Mouse (Mus musculus): ENCODE data around the gene Gm20696. TPM values are rescaled to one million over a fixed set of nuclear protein-coding genes. Genes with fewer than 3 reads are reported as not detected.
A peak's percentile ranks its signal among the peaks of the same experiment; 100 is the strongest.

The Gm20696 gene
- polyA plus RNA-seq, 1 experiment: 1.7 TPM

- 38% methylated on average over 2 of the region's 2 CpGs for WGBS
- no peak overlapping the region for H3K4me3 ChIP-seq (ENCODE audit: extremely low read depth, insufficient read depth, insufficient read length)
- H3K36me3 ChIP-seq (ENCODE audit: control insufficient read depth, insufficient read depth, low read length): no peaks in the 10 kb centered on the region
- peaks cover 26% of the 10 kb centered on the region for H3K4me1 ChIP-seq (ENCODE audit: control insufficient read depth, insufficient read depth, insufficient read length)
- DNase-seq (ENCODE audit: low read depth in 1 of 2, low spot score in 2 of 2): no peak
- no peaks in the 10 kb centered on the region for H3K27me3 ChIP-seq (ENCODE audit: control insufficient read depth, insufficient read depth, low read length)
- H3K27ac ChIP-seq (ENCODE audit: insufficient read depth, low read length): peak overlapping the region; percentile 65
- TF ChIP-seq CTCF (IDR thresholded peaks at IDR 0.05; ENCODE audit: extremely low read depth, insufficient read depth, insufficient read length, insufficient replicate concordance): no peak
- TF ChIP-seq POLR2A (IDR thresholded peaks at IDR 0.05; ENCODE audit: low read depth, low read length): no peak
Measured at GRCm38 (mm10) chr6:99401211-99401610, 265.4 kb downstream of the Gm20696 start.

GRCm38 (mm10) chr6:99395745-99396144 lies 270.9 kb downstream of the Gm20696 start:
- Histone ChIP-seq H3K27me3 (ENCODE audit: control insufficient read depth, insufficient read depth, low read length) (no peaks in the 10 kb centered on the region), H3K27ac (ENCODE audit: insufficient read depth, low read length) (peak overlapping the region; percentile 56; the same call in 1 of the 2 replicates), H3K36me3 (ENCODE audit: control insufficient read depth, insufficient read depth, low read length) (no peaks in the 10 kb centered on the region), H3K4me3 (ENCODE audit: extremely low read depth, insufficient read depth, insufficient read length) (no peak overlapping the region), H3K4me1 (ENCODE audit: control insufficient read depth, insufficient read depth, insufficient read length) (peaks cover 3% of the 10 kb centered on the region; the same call in 1 of the 2 replicates)
- TF ChIP-seq CTCF (IDR thresholded peaks at IDR 0.05; ENCODE audit: extremely low read depth, insufficient read depth, insufficient read length, insufficient replicate concordance) (no peak), POLR2A (IDR thresholded peaks at IDR 0.05; ENCODE audit: low read depth, low read length) (no peak)
- 76% methylated on average over 12 of the region's 12 CpGs for WGBS
- no peak for DNase-seq (ENCODE audit: low read depth in 1 of 2, low spot score in 2 of 2)

- peak overlapping the region; percentile 63 for H3K27ac ChIP-seq (ENCODE audit: insufficient read depth, low read length)
- no peaks in the 10 kb centered on the region for H3K36me3 ChIP-seq (ENCODE audit: control insufficient read depth, insufficient read depth, low read length)
- no peak for DNase-seq (ENCODE audit: low read depth in 1 of 2, low spot score in 2 of 2)
- no peaks in the 10 kb centered on the region for H3K27me3 ChIP-seq (ENCODE audit: control insufficient read depth, insufficient read depth, low read length)
- H3K4me1 ChIP-seq (ENCODE audit: control insufficient read depth, insufficient read depth, insufficient read length): peaks cover 3% of the 10 kb centered on the region; the same call in 1 of the 2 replicates
- TF ChIP-seq CTCF (IDR thresholded peaks at IDR 0.05; ENCODE audit: extremely low read depth, insufficient read depth, insufficient read length, insufficient replicate concordance) (no peak), POLR2A (IDR thresholded peaks at IDR 0.05; ENCODE audit: low read depth, low read length) (no peak)
- H3K4me3 ChIP-seq (ENCODE audit: extremely low read depth, insufficient read depth, insufficient read length): no peak overlapping the region
- WGBS: 29% methylated on average over 5 of the region's 5 CpGs
Measured at GRCm38 (mm10) chr6:99394801-99395200, 271.8 kb downstream of the Gm20696 start.

GRCm38 (mm10) chr6:99392484-99392883 lies 274.1 kb downstream of the Gm20696 start:
- DNase-seq (ENCODE audit: low read depth in 1 of 2, low spot score in 2 of 2): no peak
- TF ChIP-seq CTCF (IDR thresholded peaks at IDR 0.05; ENCODE audit: extremely low read depth, insufficient read depth, insufficient read length, insufficient replicate concordance) (no peak), POLR2A (IDR thresholded peaks at IDR 0.05; ENCODE audit: low read depth, low read length) (no peak)
- Histone ChIP-seq H3K4me1 (ENCODE audit: control insufficient read depth, insufficient read depth, insufficient read length) (peaks cover 24% of the 10 kb centered on the region), H3K27ac (ENCODE audit: insufficient read depth, low read length) (peak overlapping the region; percentile 4; the same call in 1 of the 2 replicates), H3K27me3 (ENCODE audit: control insufficient read depth, insufficient read depth, low read length) (no peaks in the 10 kb centered on the region), H3K4me3 (ENCODE audit: extremely low read depth, insufficient read depth, insufficient read length) (no peak overlapping the region), H3K36me3 (ENCODE audit: control insufficient read depth, insufficient read depth, low read length) (no peaks in the 10 kb centered on the region)
- 86% methylated on average over 6 of the region's 6 CpGs for WGBS

GRCm38 (mm10) chr6:99388741-99389675 lies 277.6 kb downstream of the Gm20696 start:
- H3K4me3 ChIP-seq (ENCODE audit: extremely low read depth, insufficient read depth, insufficient read length): no peak overlapping the region
- 12% methylated on average over 19 of the region's 19 CpGs for WGBS
- TF ChIP-seq CTCF (IDR thresholded peaks at IDR 0.05; ENCODE audit: extremely low read depth, insufficient read depth, insufficient read length, insufficient replicate concordance) (no peak), POLR2A (IDR thresholded peaks at IDR 0.05; ENCODE audit: low read depth, low read length) (no peak)

GRCm38 (mm10) chr6:99388023-99388422 lies 278.6 kb downstream of the Gm20696 start:
- H3K4me3 ChIP-seq (ENCODE audit: extremely low read depth, insufficient read depth, insufficient read length): no peak overlapping the region
- H3K4me1 ChIP-seq (ENCODE audit: control insufficient read depth, insufficient read depth, insufficient read length): peaks cover 29% of the 10 kb centered on the region
- 22% methylated on average over 5 of the region's 5 CpGs for WGBS
- DNase-seq (ENCODE audit: low read depth in 1 of 2, low spot score in 2 of 2): no peak
- no peak for TF ChIP-seq CTCF (IDR thresholded peaks at IDR 0.05; ENCODE audit: extremely low read depth, insufficient read depth, insufficient read length, insufficient replicate concordance)
- no peak for TF ChIP-seq POLR2A (IDR thresholded peaks at IDR 0.05; ENCODE audit: low read depth, low read length)
- no peaks in the 10 kb centered on the region for H3K36me3 ChIP-seq (ENCODE audit: control insufficient read depth, insufficient read depth, low read length)
- H3K27ac ChIP-seq (ENCODE audit: insufficient read depth, low read length): peak overlapping the region; percentile 87
- no peaks in the 10 kb centered on the region for H3K27me3 ChIP-seq (ENCODE audit: control insufficient read depth, insufficient read depth, low read length)

More at GRCm38 (mm10) chr6:99388741-99389675, 277.6 kb downstream of the Gm20696 start:
- DNase-seq (ENCODE audit: low read depth in 1 of 2, low spot score in 2 of 2): peak; percentile 68 to 72
- no peaks in the 10 kb centered on the region for H3K27me3 ChIP-seq (ENCODE audit: control insufficient read depth, insufficient read depth, low read length)
- no peaks in the 10 kb centered on the region for H3K36me3 ChIP-seq (ENCODE audit: control insufficient read depth, insufficient read depth, low read length)
- peak overlapping the region; percentile 87 for H3K27ac ChIP-seq (ENCODE audit: insufficient read depth, low read length)
- peaks cover 31% of the 10 kb centered on the region for H3K4me1 ChIP-seq (ENCODE audit: control insufficient read depth, insufficient read depth, insufficient read length)
